Mouse (Mus musculus): ENCODE data around the gene Aff1.

The Aff1 gene

GRCm38 (mm10) chr5:103773100-103773552, 81.0 kb downstream of the Aff1 start:
- DNase-seq (ENCODE audit: low read depth): no peak

GRCm38 (mm10) chr5:103774703-103775333, 82.6 kb downstream of the Aff1 start:
- peak; percentile 93 for DNase-seq (ENCODE audit: low read depth)

- DNase-seq (ENCODE audit: low read depth): no peak
Observed at GRCm38 (mm10) chr5:103775429-103775828, 83.3 kb downstream of the Aff1 start.

- DNase-seq (ENCODE audit: low read depth): no peak
Observed at GRCm38 (mm10) chr5:103776842-103777241, 84.7 kb downstream of the Aff1 start.

GRCm38 (mm10) chr5:103777446-103777845, 85.3 kb downstream of the Aff1 start:
- no peak for DNase-seq (ENCODE audit: low read depth)

GRCm38 (mm10) chr5:103778314-103779117, 86.3 kb downstream of the Aff1 start:
- peak; percentile 75 for DNase-seq (ENCODE audit: low read depth)

GRCm38 (mm10) chr5:103779836-103780235, 87.7 kb downstream of the Aff1 start:
- DNase-seq (ENCODE audit: low read depth): no peak

GRCm38 (mm10) chr5:103780266-103780665, 88.1 kb downstream of the Aff1 start:
- no peak for DNase-seq (ENCODE audit: low read depth)

- DNase-seq (ENCODE audit: low read depth): no peak
Observed at GRCm38 (mm10) chr5:103780836-103781235, 88.7 kb downstream of the Aff1 start.

- DNase-seq (ENCODE audit: low read depth): no peak
Observed at GRCm38 (mm10) chr5:103783086-103783668, 91.0 kb downstream of the Aff1 start.

- no peak for DNase-seq (ENCODE audit: low read depth)
Observed at GRCm38 (mm10) chr5:103786096-103786495, 93.9 kb downstream of the Aff1 start.

- no peak for DNase-seq (ENCODE audit: low read depth)
Observed at GRCm38 (mm10) chr5:103788476-103788875, 96.3 kb downstream of the Aff1 start.

- DNase-seq (ENCODE audit: low read depth): no peak
Observed at GRCm38 (mm10) chr5:103788976-103789375, 96.8 kb downstream of the Aff1 start.

GRCm38 (mm10) chr5:103789619-103790116, 97.5 kb downstream of the Aff1 start:
- no peak for DNase-seq (ENCODE audit: low read depth)

GRCm38 (mm10) chr5:103791741-103792140, 99.6 kb downstream of the Aff1 start:
- no peak for DNase-seq (ENCODE audit: low read depth)

GRCm38 (mm10) chr5:103795121-103795520, 102.9 kb downstream of the Aff1 start:
- no peak for DNase-seq (ENCODE audit: low read depth)

GRCm38 (mm10) chr5:103796035-103796434, 103.9 kb downstream of the Aff1 start:
- no peak for DNase-seq (ENCODE audit: low read depth)

- no peak for DNase-seq (ENCODE audit: low read depth)
Observed at GRCm38 (mm10) chr5:103797774-103798173, 105.6 kb downstream of the Aff1 start.

GRCm38 (mm10) chr5:103799438-103799837, 107.3 kb downstream of the Aff1 start:
- DNase-seq (ENCODE audit: low read depth): peak; percentile 64

GRCm38 (mm10) chr5:103800009-103800408, 107.8 kb downstream of the Aff1 start:
- DNase-seq (ENCODE audit: low read depth): no peak

- DNase-seq (ENCODE audit: low read depth): no peak
Observed at GRCm38 (mm10) chr5:103803386-103803785, 111.2 kb downstream of the Aff1 start.

GRCm38 (mm10) chr5:103803927-103804590, 111.9 kb downstream of the Aff1 start:
- DNase-seq (ENCODE audit: low read depth): peak; percentile 44

All from 416B (cell line).